ENCODE assay signal across 9 mouse cellular contexts in the genomic region with DNA sequence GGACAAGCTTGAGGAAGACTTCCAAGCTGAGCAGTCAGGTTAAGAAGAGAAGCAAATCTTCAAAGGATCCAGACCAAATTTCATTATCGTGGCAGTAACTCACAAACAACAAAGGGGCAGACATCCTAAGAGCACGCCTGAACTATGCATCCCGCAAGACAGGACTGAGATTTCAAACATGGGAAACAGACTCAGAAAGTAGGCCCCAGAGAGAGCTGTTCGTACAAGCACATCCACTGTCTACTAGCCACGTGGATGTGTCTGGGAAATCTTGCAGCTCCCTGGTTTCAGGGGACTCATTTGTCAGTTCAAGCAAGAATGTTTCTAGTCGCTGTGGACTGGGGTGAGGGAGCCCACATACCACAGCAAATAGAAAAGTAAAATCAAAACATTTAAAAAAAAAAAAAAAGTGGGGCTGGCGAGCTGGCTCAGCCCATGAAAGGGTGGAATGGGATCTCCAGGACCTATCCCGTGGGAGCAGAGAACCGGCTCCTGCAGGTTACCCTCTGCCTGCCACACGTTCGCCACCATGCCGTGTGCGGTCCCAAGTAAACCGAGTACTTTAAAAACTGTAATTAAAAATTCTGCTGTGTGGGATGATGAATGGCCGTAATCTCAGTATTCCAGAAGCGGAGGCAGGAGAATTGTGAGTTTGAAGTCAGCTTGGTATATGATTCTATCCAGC. TPM values are rescaled to one million over a fixed set of nuclear protein-coding genes. Genes with fewer than 3 reads are reported as not detected.
DNase-seq lines count a peak whose midpoint lies in the region; ATAC-seq lines count a peak whose summit lies in the region.
"Had no signal": no experiment of that assay in that cellular context is flagged by ENCODE, and none has a peak within 500 bp of the region (broad histone marks: within the 10 kb centered on the region; RNA-seq: fewer than 3 reads in every experiment).

No protein-coding gene starts in this region.

- H3K36me3 ChIP-seq in kidney, embryonic 15.5 days = 0 out of 2 replicates have a peak, but pooled peaks cover 3% of the 10 kb centered on the region
- no peaks in the 10 kb centered on the region for H3K36me3 ChIP-seq in forebrain, embryonic 12.5 days (replicated peaks)
- no peaks in the 10 kb centered on the region for H3K36me3 ChIP-seq in intestine, embryonic 16.5 days (ENCODE audit: control insufficient read depth, insufficient read depth, low read length)
- H3K36me3 ChIP-seq in neural tube, embryonic 13.5 days = peaks cover 6% of the 10 kb centered on the region; the same call in 1 of the 2 replicates

- H3K27ac ChIP-seq in kidney, embryonic 15.5 days = peak overlapping the region; percentile 76
- peak overlapping the region; percentile 79 for H3K27ac ChIP-seq in forebrain, embryonic 12.5 days
- peak overlapping the region; percentile 77 for H3K27ac ChIP-seq in intestine, embryonic 16.5 days (ENCODE audit: low read length)
- H3K27ac ChIP-seq in neural tube, embryonic 13.5 days (replicated peaks) = peak overlapping the region; percentile 97

- no peak for DNase-seq in kidney, adult 18-20 months
- DNase-seq in cerebellum, adult 9-11 months = no peak
- no peak for DNase-seq in adrenal gland, adult 18-20 months (ENCODE audit: low spot score in 2 of 2)
- DNase-seq in ovary, postnatal 36 days (ENCODE audit: low spot score) = no peak
- DNase-seq: adrenal gland, postnatal 36 days had no signal

- H3K4me2 ChIP-seq in kidney, embryonic 15.5 days = peak overlapping the region; percentile 12; the same call in 1 of the 2 replicates
- peak overlapping the region; percentile 6; the same call in 1 of the 2 replicates for H3K4me2 ChIP-seq in forebrain, embryonic 12.5 days
- H3K4me2 ChIP-seq in intestine, embryonic 16.5 days (ENCODE audit: low read depth, low read length) = no peak overlapping the region
- peak overlapping the region; percentile 33 for H3K4me2 ChIP-seq in neural tube, embryonic 13.5 days

- no peak; the same call in 1 of the 2 replicates for ATAC-seq in kidney, embryonic 15.5 days (replicated peaks; ENCODE audit: low FRiP score)
- ATAC-seq in forebrain, embryonic 12.5 days (ENCODE audit: low FRiP score) = peak; percentile 40; the same call in 1 of the 2 replicates
- no peak for ATAC-seq in intestine, embryonic 16.5 days
- ATAC-seq in neural tube, embryonic 13.5 days (ENCODE audit: low read depth) = peak; percentile 80

- H3K4me3 ChIP-seq in kidney, embryonic 15.5 days (replicated peaks) = no peak overlapping the region
- H3K4me3 ChIP-seq in forebrain, embryonic 12.5 days (replicated peaks) = no peak overlapping the region
- H3K4me3 ChIP-seq in intestine, embryonic 16.5 days (ENCODE audit: low read length) = no peak overlapping the region
- H3K4me3 ChIP-seq in neural tube, embryonic 13.5 days = no peak overlapping the region

- no peaks in the 10 kb centered on the region for H3K27me3 ChIP-seq in kidney, embryonic 15.5 days
- H3K27me3 ChIP-seq in forebrain, embryonic 12.5 days = peaks cover 85% of the 10 kb centered on the region
- no peaks in the 10 kb centered on the region for H3K27me3 ChIP-seq in intestine, embryonic 16.5 days (replicated peaks; ENCODE audit: control insufficient read depth, insufficient read depth, low read length)
- H3K27me3 ChIP-seq in neural tube, embryonic 13.5 days = no peaks in the 10 kb centered on the region

- peaks cover 28% of the 10 kb centered on the region for H3K4me1 ChIP-seq in kidney, embryonic 15.5 days
- H3K4me1 ChIP-seq in forebrain, embryonic 12.5 days = peaks cover 22% of the 10 kb centered on the region
- peaks cover 30% of the 10 kb centered on the region for H3K4me1 ChIP-seq in intestine, embryonic 16.5 days (ENCODE audit: control insufficient read depth, insufficient read depth, low read length)
- peaks cover 72% of the 10 kb centered on the region for H3K4me1 ChIP-seq in neural tube, embryonic 13.5 days (replicated peaks)

- WGBS in kidney, embryonic 15.5 days = 57% methylated on average over 16 of the region's 16 CpGs
- 65% methylated on average over 16 of the region's 16 CpGs for WGBS in forebrain, embryonic 12.5 days
- 59% methylated on average over 16 of the region's 16 CpGs for WGBS in intestine, embryonic 16.5 days
- WGBS in neural tube, embryonic 13.5 days = 30% methylated on average over 16 of the region's 16 CpGs

- H3K9ac ChIP-seq in kidney, embryonic 15.5 days = no peak overlapping the region
- H3K9ac ChIP-seq in forebrain, embryonic 12.5 days = no peak overlapping the region; the same call in 1 of the 2 replicates
- H3K9ac ChIP-seq in intestine, embryonic 16.5 days (ENCODE audit: low read depth, low read length) = peak overlapping the region; percentile 23; the same call in 1 of the 2 replicates
- peak overlapping the region; percentile 31 for H3K9ac ChIP-seq in neural tube, embryonic 13.5 days

- H3K9me3 ChIP-seq in kidney, embryonic 15.5 days (replicated peaks) = no peaks in the 10 kb centered on the region
- no peaks in the 10 kb centered on the region for H3K9me3 ChIP-seq in forebrain, embryonic 12.5 days
- H3K9me3 ChIP-seq in intestine, embryonic 16.5 days (ENCODE audit: control insufficient read depth, low read length) = no peaks in the 10 kb centered on the region
- H3K9me3 ChIP-seq in neural tube, embryonic 13.5 days = no peaks in the 10 kb centered on the region

RNA-seq across cellular contexts. Expression of a gene that starts 11.1 kb away (rescaled TPM):
- polyA plus RNA-seq in kidney, embryonic 15.5 days (2015; fragmentation: Nextera tagmentation; extraction: Ambion mirVana) = 40.4 and 41.4 TPM in 2 replicates
- 37.9 and 49.9 TPM in 2 replicates for polyA plus RNA-seq in forebrain, embryonic 12.5 days (2016; fragmentation: Nextera tagmentation; extraction: Ambion mirVana)
- polyA plus RNA-seq in intestine, embryonic 16.5 days (2015; fragmentation: Nextera tagmentation; extraction: Ambion mirVana) = 80.0 and 89.5 TPM in 2 replicates
- polyA plus RNA-seq in neural tube, embryonic 13.5 days (2015; fragmentation: Nextera tagmentation; extraction: Ambion mirVana) = 120 and 128 TPM in 2 replicates
- 100 to 1,000 TPM in 1 of 2 experiments, 10 to 100 TPM in 1; 64.8 to 124 TPM for total RNA-seq in adrenal gland, adult 18-20 months (2021)

RNA-seq across cellular contexts. Expression of a gene that starts 53.7 kb away (rescaled TPM):
- polyA plus RNA-seq in kidney, embryonic 15.5 days (2015; fragmentation: Nextera tagmentation; extraction: Ambion mirVana) = 15.4 and 19.4 TPM in 2 replicates
- polyA plus RNA-seq in forebrain, embryonic 12.5 days (2016; fragmentation: Nextera tagmentation; extraction: Ambion mirVana) = 19.3 and 21.1 TPM in 2 replicates
- polyA plus RNA-seq in intestine, embryonic 16.5 days (2015; fragmentation: Nextera tagmentation; extraction: Ambion mirVana) = 13.8 and 15.0 TPM in 2 replicates
- 29.4 and 31.6 TPM in 2 replicates for polyA plus RNA-seq in neural tube, embryonic 13.5 days (2015; fragmentation: Nextera tagmentation; extraction: Ambion mirVana)
- 10 to 100 TPM; 13.3 to 18.1 TPM for total RNA-seq in adrenal gland, adult 18-20 months (2021)

Comparison
In these comparisons a context has a peak if more than half of its experiments do, and no peak if none do; other contexts are left out.
1. ATAC-seq: peak in forebrain, embryonic 12.5 days (single experiment) and neural tube, embryonic 13.5 days (single experiment); none in kidney, embryonic 15.5 days (single experiment) and intestine, embryonic 16.5 days (single experiment).
2. H3K9ac ChIP-seq: peak in intestine, embryonic 16.5 days (single experiment) and neural tube, embryonic 13.5 days (single experiment); none in kidney, embryonic 15.5 days (single experiment) and forebrain, embryonic 12.5 days (single experiment).
3. Peak in every context shown above with its lines, with median percentiles within 50 percentile points of each other: H3K27ac ChIP-seq.